Mouse (Mus musculus) embryo, embryonic 10.5 days (tissue): ENCODE results near the gene Pgr.

Source experiments
- DNase-seq: peaks from one replicate; pipeline ENCODE4 v3.0.0-alpha.2; 2015; ENCODE audit warnings: low spot score

Gene Pgr

GRCm38 (mm10) chr9:8899616-8900202 lies at the start of gene Pgr:
Gene Pgr (plus strand): TSS chr9:8899833.
- DNase-seq: peak; percentile 49

DNA sequence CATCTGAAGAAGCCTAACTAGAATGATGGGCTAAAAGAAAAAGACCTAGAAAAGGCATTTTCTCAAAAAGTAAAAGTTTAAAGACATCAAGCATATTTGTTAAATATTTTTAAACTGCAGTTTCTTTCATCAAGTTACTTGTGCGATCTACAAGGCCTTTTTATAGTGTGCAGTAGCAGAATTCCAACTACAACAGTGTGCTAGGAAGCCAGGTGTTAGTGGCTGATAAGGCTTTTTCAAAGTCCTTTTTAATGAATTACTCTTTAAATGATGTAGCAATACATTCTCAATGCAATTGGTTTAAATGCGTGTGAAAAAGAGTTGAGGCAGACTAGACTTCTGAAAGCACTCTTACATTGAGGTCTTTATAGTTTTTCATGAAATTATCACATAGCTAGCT lies 42.2 kb upstream of the Pgr start:
- DNase-seq: no peak

- DNase-seq: no peak
Observed at GRCm38 (mm10) chr9:8868511-8868910, 31.1 kb upstream of the Pgr start.

GRCm38 (mm10) chr9:8895205-8895604 lies 4.4 kb upstream of the Pgr start:
- no peak for DNase-seq

- peak; percentile 38 for DNase-seq
Observed at GRCm38 (mm10) chr9:8900203-8901012, 775 bp downstream of the Pgr start.

GRCm38 (mm10) chr9:8901013-8901646 lies 1.5 kb downstream of the Pgr start:
- peak; percentile 31 for DNase-seq

- DNase-seq: peak; percentile 52
Observed at GRCm38 (mm10) chr9:8901647-8902131, 2.1 kb downstream of the Pgr start.

- DNase-seq: peak; percentile 1
Observed at GRCm38 (mm10) chr9:8902277-8902676, 2.6 kb downstream of the Pgr start.

DNA sequence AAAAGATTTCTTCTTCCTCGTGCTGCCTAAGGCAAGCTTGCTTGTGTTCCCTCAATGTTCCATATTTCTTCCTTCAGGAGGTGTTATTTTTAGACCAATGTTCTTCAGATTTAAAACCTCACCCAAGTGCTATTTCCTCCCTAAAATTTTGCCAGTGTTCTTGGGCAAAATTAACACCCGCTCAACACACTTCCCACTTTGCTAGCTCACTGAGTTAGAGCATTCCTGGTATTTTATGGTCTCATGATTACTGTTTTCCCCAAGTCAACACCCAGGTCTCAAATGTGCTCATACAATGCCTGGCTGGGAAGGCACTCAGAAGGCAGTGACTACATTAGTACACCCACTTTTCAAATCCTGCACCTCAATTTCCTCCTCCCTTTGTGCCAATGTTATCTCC lies 27.9 kb downstream of the Pgr start:
- DNase-seq: no peak

DNA sequence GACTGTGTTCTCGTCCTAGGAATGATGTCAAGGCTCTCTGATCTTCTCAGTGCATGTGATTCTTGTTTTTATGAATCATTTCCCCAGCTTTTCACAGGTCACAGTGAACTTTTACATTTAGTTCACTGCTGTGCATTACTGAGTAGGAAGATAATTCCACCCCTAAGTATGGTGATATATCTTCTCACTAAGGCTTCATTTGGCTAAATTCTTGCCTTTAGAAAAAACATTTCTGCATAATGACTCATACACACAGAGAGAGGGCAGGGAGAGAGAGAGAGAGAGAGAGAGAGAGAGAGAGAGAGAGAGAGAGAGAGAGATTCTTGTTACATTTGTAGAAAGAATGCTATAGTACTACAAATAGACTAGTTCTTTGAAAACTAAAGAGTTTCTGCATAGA lies 38.1 kb downstream of the Pgr start:
- DNase-seq: no peak

DNA sequence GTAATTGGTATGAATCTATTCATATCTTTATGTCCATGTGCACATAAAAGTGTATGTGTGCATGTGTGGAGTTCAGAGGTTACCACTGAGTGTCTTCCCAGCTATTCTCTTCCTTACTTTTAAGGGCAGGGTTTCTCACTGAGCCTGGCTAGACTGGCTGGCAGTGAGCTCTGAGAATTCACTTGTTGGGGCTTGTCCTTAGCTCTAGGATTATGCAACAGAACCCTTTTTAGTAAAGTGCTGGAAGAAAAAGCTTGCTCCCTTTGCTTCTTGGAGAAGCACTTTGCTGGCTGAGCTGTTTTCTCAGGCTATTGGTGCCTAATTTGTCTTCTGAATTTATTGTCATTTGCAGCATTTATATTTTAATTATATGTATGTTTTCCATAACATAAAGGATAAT lies 53.7 kb downstream of the Pgr start:
- DNase-seq: no peak

DNA sequence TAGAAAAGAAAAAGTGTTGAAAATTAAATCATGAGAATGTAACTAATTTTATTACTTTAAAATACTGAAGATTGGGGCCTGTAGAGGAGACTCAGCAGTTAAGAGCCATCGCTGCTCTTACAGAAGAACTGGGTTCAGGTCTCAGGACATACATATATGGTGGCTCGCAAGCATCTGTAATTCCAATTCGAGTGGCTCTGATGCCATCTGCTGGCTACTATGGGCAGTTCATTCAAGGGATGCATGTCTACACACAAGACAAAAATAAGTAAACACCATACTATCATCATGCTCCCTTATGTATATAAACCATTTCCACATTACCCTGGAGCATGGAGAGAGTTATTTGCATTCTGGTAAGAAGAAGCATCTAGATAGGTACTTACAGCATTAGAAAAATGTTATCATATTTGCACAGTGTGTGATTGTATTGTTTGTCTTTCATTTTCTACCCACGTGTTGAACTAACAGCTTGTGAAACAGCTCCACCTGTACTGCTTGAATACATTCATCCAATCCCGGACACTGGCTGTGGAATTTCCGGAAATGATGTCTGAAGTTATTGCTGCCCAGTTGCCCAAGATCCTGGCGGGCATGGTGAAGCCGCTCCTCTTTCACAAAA lies 65.0 kb downstream of the Pgr start:
- peak; percentile 72 for DNase-seq

DNA sequence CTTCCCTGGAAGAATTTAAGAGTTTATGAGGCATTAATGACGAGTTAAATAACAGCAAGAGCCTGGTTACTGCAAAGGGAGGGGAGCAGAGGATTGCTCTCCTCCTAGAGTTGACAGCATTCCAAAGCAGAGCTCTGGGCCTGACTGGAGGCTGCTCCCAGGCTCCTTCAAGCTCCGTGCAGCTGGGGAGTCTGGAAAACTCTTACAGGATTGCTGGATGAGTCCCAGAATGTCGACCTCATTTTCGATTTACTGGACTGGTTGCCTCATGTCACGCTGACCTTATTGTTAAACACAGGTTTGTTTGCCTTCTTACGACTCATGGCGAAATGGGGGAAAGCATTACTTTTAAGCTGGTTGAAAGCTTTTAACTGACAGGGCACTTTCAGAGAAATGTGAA lies 70.6 kb downstream of the Pgr start:
- no peak for DNase-seq

DNA sequence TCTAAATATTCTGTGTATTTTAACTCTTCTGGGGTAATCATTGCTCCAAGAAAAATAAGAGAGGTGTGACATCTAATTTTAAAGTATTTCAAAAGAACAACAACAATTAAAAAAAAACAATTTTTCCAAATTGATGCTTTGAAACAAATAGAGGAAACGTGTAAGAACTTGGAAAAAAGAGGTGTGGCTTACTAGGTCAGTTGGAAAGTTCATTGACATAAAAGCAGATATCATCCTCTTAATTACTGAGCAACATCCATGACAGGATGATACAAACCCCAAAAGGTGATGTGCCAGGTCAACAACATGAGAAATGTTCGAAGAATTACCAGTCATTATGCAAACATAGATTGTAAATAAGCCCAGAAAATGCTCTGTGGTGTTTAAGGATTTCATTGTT lies 71.9 kb downstream of the Pgr start, which contains the start of gene Gm16485:
Gene Gm16485 (plus strand): TSS at position 301 of the 400 bp plus-strand sequence.
- no peak for DNase-seq

GRCm38 (mm10) chr9:8977775-8978174 lies 78.1 kb downstream of the Pgr start:
- no peak for DNase-seq

DNA sequence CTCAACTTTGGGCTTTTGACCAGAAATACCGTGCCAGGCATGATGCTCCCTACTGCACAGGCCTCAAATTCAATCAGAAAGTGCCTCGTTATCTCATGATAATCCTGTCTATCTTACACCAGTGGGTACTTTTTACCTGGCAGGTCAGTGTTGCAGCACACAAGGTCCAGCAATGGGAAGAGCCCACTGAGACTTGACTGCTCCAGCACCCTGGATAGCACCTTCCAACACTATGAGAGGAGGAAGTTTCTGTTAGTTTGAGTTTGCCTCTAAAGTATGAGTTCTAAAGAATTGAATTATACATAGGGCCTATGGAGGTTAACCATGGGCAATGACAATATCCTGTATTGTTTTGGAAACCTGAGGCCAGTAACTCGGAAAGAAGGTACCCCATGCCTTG lies 82.7 kb downstream of the Pgr start:
- peak; percentile 30 for DNase-seq

DNA sequence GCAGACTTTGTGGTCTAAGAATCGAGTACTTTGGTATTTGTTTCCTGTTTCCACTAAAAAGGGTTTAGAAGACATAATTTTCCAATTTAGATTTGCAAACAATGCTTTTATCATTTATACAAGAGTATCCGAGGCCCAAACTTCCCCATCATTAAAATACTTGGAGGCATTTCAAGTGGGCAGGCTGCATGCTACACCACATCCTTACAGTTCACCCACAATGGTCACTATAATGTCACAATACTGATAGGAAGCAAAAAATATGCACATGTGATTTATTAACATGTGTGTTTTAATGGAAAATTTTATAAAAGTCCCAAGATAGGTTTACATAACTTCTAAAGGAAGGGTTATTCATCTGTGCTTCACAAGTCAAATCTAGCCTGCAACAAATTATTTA lies 96.9 kb downstream of the Pgr start:
- DNase-seq: no peak

DNA sequence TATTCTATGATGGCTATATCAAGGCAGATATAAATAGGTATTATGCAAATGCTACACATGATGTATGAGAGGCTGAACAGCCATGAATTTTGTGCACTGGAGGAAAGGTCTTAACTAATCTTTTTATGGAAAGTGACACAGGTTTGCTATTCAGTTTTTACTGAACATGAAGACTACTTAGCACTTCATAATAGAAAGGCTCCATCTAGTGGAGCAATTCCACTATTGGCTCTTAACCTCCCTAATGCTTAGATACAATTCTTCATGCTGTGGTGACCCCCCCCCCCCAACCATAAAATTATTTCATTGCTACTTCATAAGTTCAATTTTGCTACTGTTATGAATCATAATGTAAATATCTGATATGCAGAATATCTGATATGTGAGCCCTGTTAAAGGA lies 101.5 kb downstream of the Pgr start:
- DNase-seq: peak; percentile 40

GRCm38 (mm10) chr9:9015108-9015507 lies 115.5 kb downstream of the Pgr start:
- no peak for DNase-seq
